Mouse (Mus musculus) kidney, adult 18-20 months (tissue): Measurements from ENCODE around the gene Vps51.
A peak's percentile ranks its signal among the peaks of the same experiment; 100 is the strongest.

ENCODE experiments used
- DNase-seq: peaks from one replicate; pipeline ENCODE4 v3.0.0; 2021

The Vps51 gene

GRCm38 (mm10) chr19:6079983-6080480 lies 3.0 kb upstream of the Vps51 start, which contains the start of gene Tmem262:
Gene Tmem262, plus strand, starts transcription at chr19:6080033.
- DNase-seq = no peak

GRCm38 (mm10) chr19:6073889-6074288 lies 3.1 kb downstream of the Vps51 start:
- no peak for DNase-seq

GRCm38 (mm10) chr19:6071261-6071660 lies 5.8 kb downstream of the Vps51 start:
- DNase-seq = no peak

- no peak for DNase-seq
Observed at GRCm38 (mm10) chr19:6070571-6071250, 6.3 kb downstream of the Vps51 start.

- no peak for DNase-seq
Observed at GRCm38 (mm10) chr19:6069851-6070250, 7.2 kb downstream of the Vps51 start.

GRCm38 (mm10) chr19:6068951-6069350 lies 8.1 kb downstream of the Vps51 start:
- no peak for DNase-seq

- DNase-seq = peak; percentile 90
Observed at GRCm38 (mm10) chr19:6067724-6068415, 9.2 kb downstream of the Vps51 start, which contains the start of gene Tm7sf2. Gene Tm7sf2, minus strand, starts transcription at chr19:6068373.

- peak; percentile 81 for DNase-seq
Observed at GRCm38 (mm10) chr19:6067011-6067723, 9.9 kb downstream of the Vps51 start.

GRCm38 (mm10) chr19:6066571-6066970 lies 10.5 kb downstream of the Vps51 start:
- no peak for DNase-seq

GRCm38 (mm10) chr19:6063081-6063480 lies 13.9 kb downstream of the Vps51 start:
- DNase-seq = no peak

GRCm38 (mm10) chr19:6062418-6062817 lies 14.6 kb downstream of the Vps51 start:
- DNase-seq = no peak

- DNase-seq = peak; percentile 42
Observed at GRCm38 (mm10) chr19:6061641-6062302, 15.3 kb downstream of the Vps51 start.

GRCm38 (mm10) chr19:6061021-6061533 lies 16.0 kb downstream of the Vps51 start, which contains the start of gene Znhit2:
Gene Znhit2, plus strand, starts transcription at chr19:6061192.
- DNase-seq = peak; percentile 96

GRCm38 (mm10) chr19:6058966-6059365 lies 18.1 kb downstream of the Vps51 start:
- no peak for DNase-seq

GRCm38 (mm10) chr19:6058513-6058912 lies 18.5 kb downstream of the Vps51 start:
- DNase-seq = no peak

GRCm38 (mm10) chr19:6057313-6058096 lies 19.5 kb downstream of the Vps51 start, which contains the start of the genes Mrpl49 and Fau:
Gene Mrpl49, minus strand, starts transcription at chr19:6057785.
Gene Fau, plus strand, starts transcription at chr19:6057844.
- DNase-seq = peak; percentile 99

GRCm38 (mm10) chr19:6056696-6057095 lies 20.3 kb downstream of the Vps51 start:
- no peak for DNase-seq

- no peak for DNase-seq
Observed at GRCm38 (mm10) chr19:6054296-6054695, 22.7 kb downstream of the Vps51 start.

- DNase-seq = no peak
Observed at GRCm38 (mm10) chr19:6052516-6052915, 24.5 kb downstream of the Vps51 start.

- DNase-seq = no peak
Observed at GRCm38 (mm10) chr19:6048681-6049410, 28.2 kb downstream of the Vps51 start.

GRCm38 (mm10) chr19:6047899-6048166 lies 29.2 kb downstream of the Vps51 start:
- DNase-seq = no peak
